Mouse (Mus musculus) embryonic facial prominence, embryonic 14.5 days (tissue): ENCODE measurements around the gene Tssc4. TPM values are rescaled to one million over a fixed set of nuclear protein-coding genes. Genes with fewer than 3 reads are reported as not detected.

Experiments
- ATAC-seq: fragments of 200-750 bp; cut with Nextera tagmentation; 2 replicates; pipeline ENCODE4 v1.8.0; 2017; ENCODE audit warnings: low read depth, moderate number of reproducible peaks, moderate TSS enrichment
- DNase-seq: peaks from one replicate; pipeline ENCODE4 v3.0.0-alpha.2; 2015; ENCODE audit warnings: low spot score
- H3K27ac ChIP-seq: fragments of 300-500 bp; sonication (generic); replicated peaks from 2 replicates; pipeline ENCODE4 v1.5.1; 2014; ENCODE audit warnings: low read depth, mild to moderate bottlenecking, low read length, moderate library complexity
- H3K27me3 ChIP-seq: fragments of 300-500 bp; sonication (generic); replicated peaks from 2 replicates; pipeline ENCODE4 v1.6.1; 2014; ENCODE audit warnings: low read length; ENCODE audit not compliant: control insufficient read depth, insufficient read depth
- H3K36me3 ChIP-seq: fragments of 300-500 bp; sonication (generic); 2 replicates; pipeline ENCODE4 v1.6.1; 2014; ENCODE audit warnings: low read length, mixed read lengths; ENCODE audit not compliant: control insufficient read depth, insufficient read depth
- H3K4me1 ChIP-seq: fragments of 300-500 bp; sonication (generic); 2 replicates; pipeline ENCODE4 v1.6.1; 2014; ENCODE audit warnings: antibody characterized with exemption, low read length; ENCODE audit not compliant: control insufficient read depth, insufficient read depth
- H3K4me2 ChIP-seq: fragments of 300-500 bp; sonication (generic); 2 replicates; pipeline ENCODE4 v1.6.1; 2014; ENCODE audit warnings: low read depth, mild to moderate bottlenecking, low read length, moderate library complexity, mixed read lengths
- H3K4me3 ChIP-seq: fragments of 300-500 bp; sonication (generic); 2 replicates; pipeline ENCODE4 v1.5.1; 2014; ENCODE audit warnings: low read depth, mild to moderate bottlenecking, low read length
- H3K9ac ChIP-seq: fragments of 300-500 bp; sonication (generic); 2 replicates; pipeline ENCODE4 v1.6.1; 2014; ENCODE audit warnings: low read depth, mild to moderate bottlenecking, low read length, moderate library complexity, mixed read lengths
- H3K9me3 ChIP-seq: fragments of 300-500 bp; sonication (generic); 2 replicates; pipeline ENCODE4 v1.6.1; 2016; ENCODE audit warnings: low read length; ENCODE audit not compliant: control insufficient read depth
- WGBS: fragments of 180-500 bp; shearing (Covaris S2); extraction: QIAGEN DNeasy Blood & Tissue Kit; methylation state at CpG from one replicate; pipeline ENCODE4 v1.1.7; 2014; 5-methylcytosine and 5-hydroxymethylcytosine counted together
- polyA plus RNA-seq: library from polyadenylated mRNA; unstranded; fragments of >200 nt; fragmentation: Nextera tagmentation; extraction: Ambion mirVana; gene quantifications from 2 replicates; pipeline ENCODE4 v1.2.1, GENCODE M21; 2014

Tssc4 gene
- polyA plus RNA-seq, 1 experiment from 2014 or later: 52.2 TPM

- H3K27me3 ChIP-seq: no peaks in the 10 kb centered on the region
- H3K9me3 ChIP-seq: no peaks in the 10 kb centered on the region
- no peak overlapping the region for H3K4me3 ChIP-seq
- H3K9ac ChIP-seq: no peak overlapping the region
- H3K36me3 ChIP-seq: peaks cover 20% of the 10 kb centered on the region; the same call in 1 of the 2 replicates
- 89% methylated on average over 2 of the region's 2 CpGs for WGBS
- no peak overlapping the region for H3K27ac ChIP-seq
- H3K4me2 ChIP-seq: no peak overlapping the region
- peaks cover 16% of the 10 kb centered on the region; the same call in 1 of the 2 replicates for H3K4me1 ChIP-seq
- no peak for DNase-seq
- ATAC-seq: no peak
These were observed 14.7 kb downstream of the Tssc4 start for GRCm38 (mm10) chr7:143083708-143084107.

DNA sequence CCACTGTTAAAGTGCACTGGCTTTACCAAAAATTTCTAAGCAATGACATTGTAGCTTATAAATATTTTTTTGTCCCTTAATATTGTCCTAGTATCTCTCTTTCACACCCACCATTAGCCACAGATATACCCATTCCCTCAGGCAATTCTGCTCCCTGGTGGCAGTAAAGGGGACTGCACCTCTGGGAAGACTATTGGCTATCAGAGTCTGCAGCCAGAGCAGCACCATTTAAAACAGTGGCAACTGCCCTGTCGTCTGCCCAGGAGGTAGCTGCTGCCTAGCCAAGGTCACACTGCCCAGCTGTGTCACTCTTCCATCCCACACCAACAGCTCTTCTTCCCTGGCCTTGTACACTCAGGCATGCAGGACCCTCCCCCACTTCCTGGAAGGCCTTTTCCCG is 17.3 kb downstream of the Tssc4 start:
- ATAC-seq (0 out of 2 replicates have a peak, but pooled peaks have one; percentile 8), DNase-seq (peak; percentile 35)
- H3K4me2 ChIP-seq: peak overlapping the region; percentile 52
- no peaks in the 10 kb centered on the region for H3K9me3 ChIP-seq
- 50% methylated on average over 2 of the region's 2 CpGs for WGBS
- H3K4me1 ChIP-seq: peaks cover 16% of the 10 kb centered on the region; the same call in 1 of the 2 replicates
- H3K36me3 ChIP-seq: peaks cover 14% of the 10 kb centered on the region; the same call in 1 of the 2 replicates
- H3K4me3 ChIP-seq: peak overlapping the region; percentile 29
- peak overlapping the region; percentile 86 for H3K27ac ChIP-seq
- peak overlapping the region; percentile 57 for H3K9ac ChIP-seq
- H3K27me3 ChIP-seq: no peaks in the 10 kb centered on the region

DNA sequence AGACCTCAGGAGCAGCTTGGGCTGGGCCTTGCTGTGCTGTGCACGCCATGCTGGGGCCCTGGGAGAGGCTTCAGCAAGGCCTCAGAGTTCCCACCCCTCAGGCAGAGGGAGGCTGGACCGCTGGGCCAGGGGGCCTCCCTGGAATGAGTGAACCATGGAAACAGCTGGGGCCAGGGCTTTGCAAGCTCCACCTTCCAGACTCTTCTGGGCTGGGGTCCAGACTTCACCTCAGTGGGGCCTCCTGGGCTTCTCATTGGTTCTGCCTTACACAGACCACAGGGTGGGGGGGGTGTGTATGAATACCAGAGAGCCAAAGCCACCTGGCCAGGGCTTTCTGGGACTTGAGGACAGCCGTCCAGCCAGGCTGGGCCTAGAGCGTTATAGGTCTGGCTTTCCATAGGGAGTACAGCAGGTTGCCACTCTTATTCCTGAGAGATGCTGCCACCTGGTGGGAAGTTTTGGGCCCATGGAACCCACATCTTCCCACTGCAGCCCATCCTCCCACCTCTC is 18.1 kb downstream of the Tssc4 start:
- Histone ChIP-seq H3K27me3 (no peaks in the 10 kb centered on the region), H3K9ac (peak overlapping the region; percentile 57), H3K4me3 (peak overlapping the region; percentile 29), H3K4me2 (peak overlapping the region; percentile 52), H3K9me3 (no peaks in the 10 kb centered on the region), H3K36me3 (0 out of 2 replicates have a peak, but pooled peaks cover 6% of the 10 kb centered on the region), H3K27ac (peak overlapping the region; percentile 86), H3K4me1 (peaks cover 16% of the 10 kb centered on the region; the same call in 1 of the 2 replicates)
- DNase-seq (peak; percentile 97), ATAC-seq (peak; percentile 97)
- 32% methylated on average over 4 of the region's 4 CpGs for WGBS

- Histone ChIP-seq H3K9ac (no peak overlapping the region), H3K4me3 (no peak overlapping the region), H3K36me3 (no peaks in the 10 kb centered on the region), H3K27me3 (no peaks in the 10 kb centered on the region), H3K27ac (no peak overlapping the region), H3K9me3 (no peaks in the 10 kb centered on the region), H3K4me2 (no peak overlapping the region), H3K4me1 (no peaks in the 10 kb centered on the region)
- ATAC-seq: no peak
- no peak for DNase-seq
- 78% methylated on average over 3 of the region's 3 CpGs for WGBS
These were observed 24.8 kb downstream of the Tssc4 start for GRCm38 (mm10) chr7:143093847-143094246.

DNA sequence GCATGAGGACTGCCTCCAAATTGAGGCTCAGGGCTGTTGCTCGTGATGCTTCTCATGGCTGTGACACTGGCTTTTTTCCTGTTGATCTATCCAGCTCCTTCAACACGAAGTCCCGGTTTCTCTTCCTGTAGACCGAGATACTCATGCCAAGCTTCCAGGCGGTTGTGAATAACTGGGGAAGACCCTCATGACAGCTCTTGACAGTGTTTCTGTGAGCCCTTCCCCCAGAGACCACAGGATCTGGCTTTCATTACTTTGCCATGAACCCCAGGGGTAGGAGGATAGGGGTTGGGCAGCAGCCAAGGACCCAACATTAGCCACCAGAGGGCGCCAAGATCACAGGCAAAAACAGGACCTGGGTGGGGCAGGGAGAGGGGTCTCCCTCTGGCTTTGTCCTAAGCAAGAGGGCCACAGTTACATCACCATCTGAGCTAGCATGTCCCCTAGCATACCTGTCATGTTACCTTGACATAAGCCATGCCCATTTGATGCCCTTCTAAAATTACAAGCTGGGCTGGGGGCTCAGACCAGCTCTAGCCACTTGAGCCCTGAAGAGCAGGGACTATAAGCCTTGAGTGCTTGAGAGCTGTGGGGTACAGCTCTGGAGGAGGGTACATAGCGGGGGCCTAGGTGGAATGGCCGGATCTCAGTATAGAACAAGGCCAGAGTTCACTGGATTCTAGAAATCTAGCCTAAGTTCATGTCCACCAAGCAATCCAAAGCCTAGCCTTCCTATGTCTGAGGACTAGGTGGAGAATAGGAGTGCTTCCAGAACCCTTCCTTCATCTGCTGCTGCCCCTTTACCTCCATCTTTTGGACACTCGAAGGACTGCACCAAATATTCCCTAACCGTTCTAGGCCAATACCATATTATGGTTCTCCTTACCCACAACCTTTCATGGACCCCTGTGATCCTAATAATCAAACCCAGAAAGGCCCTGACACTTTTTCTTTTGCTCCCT is 25.8 kb downstream of the Tssc4 start, which contains the start of gene Trpm5:
TSS of gene Trpm5 (minus strand) at position 51 of the 962 bp plus-strand sequence.
- no peak within 1 kb of the TSS for H3K27ac ChIP-seq
- ATAC-seq (peak; percentile 84; the same call in 1 of the 2 replicates), DNase-seq (peak; percentile 46)
- no peaks in the 10 kb centered on the region for H3K9me3 ChIP-seq
- no peaks in the 10 kb centered on the region for H3K36me3 ChIP-seq
- no peaks in the 10 kb centered on the region for H3K27me3 ChIP-seq
- no peak within 1 kb of the TSS for H3K4me2 ChIP-seq
- H3K4me1 ChIP-seq: no peaks in the 10 kb centered on the region
- 32% methylated on average over 10 of the region's 10 CpGs for WGBS
- H3K9ac ChIP-seq: no peak within 1 kb of the TSS
- no peak within 1 kb of the TSS for H3K4me3 ChIP-seq

DNA sequence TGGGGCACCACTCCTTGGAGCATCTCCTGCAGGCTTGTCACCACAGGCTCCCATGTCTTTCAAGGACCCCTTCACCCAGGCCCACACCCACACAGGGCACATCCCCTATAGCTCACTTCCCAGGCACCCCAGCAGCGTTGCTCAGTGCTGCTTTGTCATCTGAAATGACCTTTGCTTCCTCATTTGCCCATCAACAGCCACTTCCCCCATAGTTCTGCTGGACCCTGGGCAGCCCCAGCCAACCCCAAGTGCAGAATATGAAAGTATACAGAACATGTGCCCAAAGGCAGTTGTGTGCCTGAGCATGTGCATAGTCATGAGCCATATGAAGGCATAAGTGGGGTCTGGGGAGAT is 26.5 kb downstream of the Tssc4 start:
- Histone ChIP-seq H3K4me2 (no peak overlapping the region), H3K27ac (no peak overlapping the region), H3K4me1 (peaks cover 2% of the 10 kb centered on the region; the same call in 1 of the 2 replicates), H3K4me3 (no peak overlapping the region), H3K36me3 (no peaks in the 10 kb centered on the region), H3K9ac (no peak overlapping the region), H3K9me3 (no peaks in the 10 kb centered on the region), H3K27me3 (no peaks in the 10 kb centered on the region)
- ATAC-seq (no peak), DNase-seq (no peak)
- WGBS: 46% methylated on average over 1 of the region's 1 CpGs

DNA sequence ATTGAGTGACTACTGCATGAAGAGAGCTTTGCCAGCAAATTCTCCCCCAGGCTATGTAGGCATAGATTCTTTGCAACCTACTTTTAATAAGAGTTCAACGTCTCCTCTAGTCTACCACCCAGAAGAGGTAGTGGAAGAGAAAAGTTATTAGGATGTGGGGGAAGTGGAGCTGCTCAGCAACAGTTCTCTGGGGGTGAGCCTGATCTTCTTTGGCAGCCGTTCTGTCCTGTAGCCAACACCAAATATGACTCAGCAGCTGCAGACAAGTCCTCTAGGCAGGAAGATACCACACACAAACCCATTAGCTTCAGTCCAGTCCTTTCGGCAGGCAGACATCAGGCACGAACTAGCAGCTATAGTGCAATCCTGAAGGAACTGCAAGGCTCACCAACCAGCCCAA is 31.7 kb downstream of the Tssc4 start:
- no peak overlapping the region for H3K27ac ChIP-seq
- no peaks in the 10 kb centered on the region for H3K36me3 ChIP-seq
- peaks cover 17% of the 10 kb centered on the region for H3K27me3 ChIP-seq
- H3K9ac ChIP-seq: no peak overlapping the region
- no peak overlapping the region for H3K4me2 ChIP-seq
- DNase-seq (no peak), ATAC-seq (no peak)
- no peak overlapping the region for H3K4me3 ChIP-seq
- H3K4me1 ChIP-seq: peaks cover 5% of the 10 kb centered on the region; the same call in 1 of the 2 replicates
- H3K9me3 ChIP-seq: no peaks in the 10 kb centered on the region
- WGBS: 44% methylated on average over 4 of the region's 4 CpGs

- 58% methylated on average over 11 of the region's 11 CpGs for WGBS
These were observed 36.3 kb downstream of the Tssc4 start for GRCm38 (mm10) chr7:143105258-143105897.

More at GRCm38 (mm10) chr7:143105258-143105897, 36.3 kb downstream of the Tssc4 start:
- DNase-seq: no peak
- Histone ChIP-seq H3K27ac (no peak overlapping the region), H3K4me3 (no peak overlapping the region), H3K9me3 (no peaks in the 10 kb centered on the region), H3K27me3 (peaks cover 56% of the 10 kb centered on the region), H3K9ac (no peak overlapping the region), H3K4me1 (peaks cover 9% of the 10 kb centered on the region), H3K4me2 (no peak overlapping the region), H3K36me3 (no peaks in the 10 kb centered on the region)
- no peak for ATAC-seq
